Mouse (Mus musculus): ENCODE data around the gene Gpatch8. TPM values are rescaled to one million over a fixed set of nuclear protein-coding genes. Genes with fewer than 3 reads are reported as not detected.

The Gpatch8 gene
- polyA plus RNA-seq, 1 experiment from 2014 or later: 43.4 TPM

DNA sequence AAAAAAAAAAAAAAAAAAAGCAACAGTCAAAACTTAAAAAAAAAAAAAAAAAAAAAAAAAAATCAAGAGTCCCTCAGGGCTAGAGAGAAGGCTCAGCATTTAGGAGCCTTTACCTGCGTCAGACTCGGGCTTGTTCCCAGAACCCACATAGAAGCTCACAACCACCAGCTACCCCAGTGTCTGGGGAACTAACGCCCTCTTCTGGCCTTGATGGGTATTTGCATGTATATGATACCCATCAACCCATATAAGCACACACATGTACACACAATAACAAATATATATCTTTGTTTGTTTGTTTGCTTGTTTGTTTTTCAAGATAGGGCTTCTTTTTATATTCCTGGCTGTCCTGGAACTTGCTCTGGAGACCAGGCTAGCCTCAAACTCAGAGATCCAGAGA is 31.4 kb upstream of the Gpatch8 start:
- Histone ChIP-seq H3K27me3 (ENCODE audit: control insufficient read depth, insufficient read depth, low read length) (no peaks in the 10 kb centered on the region), H3K9ac (replicated peaks; ENCODE audit: low read length) (no peak overlapping the region), H3K4me1 (ENCODE audit: control insufficient read depth, insufficient read depth, low read length) (peaks cover 4% of the 10 kb centered on the region), H3K9me3 (replicated peaks; ENCODE audit: control insufficient read depth, low read length) (no peaks in the 10 kb centered on the region), H3K4me2 (ENCODE audit: low read depth, low read length) (no peak overlapping the region), H3K4me3 (ENCODE audit: low read depth, low read length) (no peak overlapping the region), H3K27ac (replicated peaks; ENCODE audit: low read depth, low read length) (no peak overlapping the region), H3K36me3 (replicated peaks; ENCODE audit: control insufficient read depth, insufficient read depth, low read depth, low read length) (no peaks in the 10 kb centered on the region)
- DNase-seq (ENCODE audit: low spot score) (no peak), ATAC-seq (replicated peaks; ENCODE audit: insufficient number of reproducible peaks, low FRiP score, low TSS enrichment, low read depth) (no peak)
- WGBS: 76% methylated on average over 3 of the region's 3 CpGs

DNA sequence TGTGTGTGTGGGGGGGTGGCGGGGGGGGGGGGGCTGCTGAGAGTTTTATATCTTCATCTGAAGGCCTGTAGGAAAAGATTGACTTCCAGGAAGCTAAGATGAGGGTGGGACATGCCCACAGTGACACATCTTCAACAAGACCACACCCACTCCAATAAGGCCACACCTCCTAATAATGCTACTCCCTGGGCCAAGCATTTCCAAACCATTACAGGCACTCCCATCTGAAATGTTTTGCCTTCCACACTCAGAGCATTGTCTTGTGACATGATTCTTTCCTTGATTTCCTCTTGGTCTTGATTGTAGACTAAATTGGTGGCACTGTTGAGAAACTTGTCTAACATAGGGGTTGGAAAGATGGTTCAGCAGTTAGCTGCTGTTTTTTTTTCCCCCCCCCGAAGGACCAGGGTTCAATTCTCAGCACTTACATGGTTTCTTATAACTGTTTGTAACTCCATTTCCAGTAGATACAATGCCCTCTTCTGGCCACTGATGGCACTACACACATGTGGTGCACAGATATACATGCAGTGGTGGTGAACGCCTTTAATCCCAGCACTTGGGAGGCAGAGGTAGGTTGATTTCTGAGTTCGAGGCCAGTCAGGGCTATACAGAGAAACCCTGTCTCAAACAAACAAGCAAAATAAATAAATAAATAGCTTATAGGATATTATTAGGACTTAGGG is 30.4 kb upstream of the Gpatch8 start:
- Histone ChIP-seq H3K4me2 (ENCODE audit: low read depth, low read length) (no peak overlapping the region), H3K27me3 (ENCODE audit: control insufficient read depth, insufficient read depth, low read length) (no peaks in the 10 kb centered on the region), H3K9ac (replicated peaks; ENCODE audit: low read length) (no peak overlapping the region), H3K4me3 (ENCODE audit: low read depth, low read length) (no peak overlapping the region), H3K4me1 (ENCODE audit: control insufficient read depth, insufficient read depth, low read length) (peaks cover 7% of the 10 kb centered on the region), H3K36me3 (replicated peaks; ENCODE audit: control insufficient read depth, insufficient read depth, low read depth, low read length) (no peaks in the 10 kb centered on the region), H3K9me3 (replicated peaks; ENCODE audit: control insufficient read depth, low read length) (no peaks in the 10 kb centered on the region), H3K27ac (replicated peaks; ENCODE audit: low read depth, low read length) (no peak overlapping the region)
- WGBS: 91% methylated on average over 4 of the region's 4 CpGs
- ATAC-seq (replicated peaks; ENCODE audit: insufficient number of reproducible peaks, low FRiP score, low TSS enrichment, low read depth): no peak
- DNase-seq (ENCODE audit: low spot score): no peak

GRCm38 (mm10) chr11:102582736-102583135 is 26.5 kb upstream of the Gpatch8 start:
- 6% methylated on average over 5 of the region's 5 CpGs for whole genome bisulfite sequencing
- H3K27me3 ChIP-seq (ENCODE audit: control insufficient read depth, insufficient read depth, low read length): no peaks in the 10 kb centered on the region
- no peak overlapping the region for H3K9ac ChIP-seq (replicated peaks; ENCODE audit: low read length)
- no peak for DNase-seq (ENCODE audit: low spot score)
- no peak overlapping the region for H3K4me2 ChIP-seq (ENCODE audit: low read depth, low read length)
- no peak overlapping the region for H3K27ac ChIP-seq (replicated peaks; ENCODE audit: low read depth, low read length)
- no peaks in the 10 kb centered on the region for H3K36me3 ChIP-seq (replicated peaks; ENCODE audit: control insufficient read depth, insufficient read depth, low read depth, low read length)
- no peaks in the 10 kb centered on the region for H3K9me3 ChIP-seq (replicated peaks; ENCODE audit: control insufficient read depth, low read length)
- H3K4me1 ChIP-seq (ENCODE audit: control insufficient read depth, insufficient read depth, low read length): peaks cover 9% of the 10 kb centered on the region
- H3K4me3 ChIP-seq (ENCODE audit: low read depth, low read length): no peak overlapping the region
- ATAC-seq (replicated peaks; ENCODE audit: insufficient number of reproducible peaks, low FRiP score, low TSS enrichment, low read depth): no peak

DNA sequence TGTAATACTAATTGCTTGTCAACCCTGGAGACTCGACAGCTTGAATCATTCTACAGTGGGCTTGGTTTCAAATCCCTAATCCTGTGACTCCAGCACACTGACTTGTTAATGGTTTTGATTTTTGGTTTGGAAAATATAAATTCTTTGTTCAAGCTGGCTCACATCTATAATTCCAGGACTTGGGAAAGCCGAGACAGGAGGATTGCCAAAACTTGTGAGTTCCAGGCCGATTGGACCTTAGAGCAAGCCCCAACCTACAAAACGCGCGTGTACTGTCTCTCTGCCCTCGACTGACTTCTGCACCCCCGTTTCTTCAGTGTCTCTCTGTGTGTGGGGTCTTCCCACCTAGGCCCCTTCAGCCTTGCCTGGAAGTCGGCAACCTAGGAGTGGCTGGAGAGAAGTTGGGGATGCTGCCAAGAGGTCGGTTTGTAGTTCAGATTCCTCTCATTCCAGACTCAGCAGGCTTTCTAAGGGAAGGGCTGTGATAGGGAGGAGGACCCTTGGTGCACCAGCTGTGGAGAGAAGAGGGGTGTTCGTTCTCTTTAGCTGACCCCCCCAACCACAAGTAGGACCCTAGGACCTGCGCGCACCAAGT is 25.9 kb upstream of the Gpatch8 start:
- peak; percentile 21 for DNase-seq (ENCODE audit: low spot score)
- H3K27ac ChIP-seq (replicated peaks; ENCODE audit: low read depth, low read length): no peak overlapping the region
- 16% methylated on average over 13 of the region's 13 CpGs for WGBS
- H3K9me3 ChIP-seq (replicated peaks; ENCODE audit: control insufficient read depth, low read length): no peaks in the 10 kb centered on the region
- no peak overlapping the region for H3K9ac ChIP-seq (replicated peaks; ENCODE audit: low read length)
- no peaks in the 10 kb centered on the region for H3K27me3 ChIP-seq (ENCODE audit: control insufficient read depth, insufficient read depth, low read length)
- H3K4me2 ChIP-seq (ENCODE audit: low read depth, low read length): no peak overlapping the region
- H3K4me1 ChIP-seq (ENCODE audit: control insufficient read depth, insufficient read depth, low read length): peaks cover 9% of the 10 kb centered on the region
- ATAC-seq (replicated peaks; ENCODE audit: insufficient number of reproducible peaks, low FRiP score, low TSS enrichment, low read depth): no peak
- H3K4me3 ChIP-seq (ENCODE audit: low read depth, low read length): no peak overlapping the region
- no peaks in the 10 kb centered on the region for H3K36me3 ChIP-seq (replicated peaks; ENCODE audit: control insufficient read depth, insufficient read depth, low read depth, low read length)

DNA sequence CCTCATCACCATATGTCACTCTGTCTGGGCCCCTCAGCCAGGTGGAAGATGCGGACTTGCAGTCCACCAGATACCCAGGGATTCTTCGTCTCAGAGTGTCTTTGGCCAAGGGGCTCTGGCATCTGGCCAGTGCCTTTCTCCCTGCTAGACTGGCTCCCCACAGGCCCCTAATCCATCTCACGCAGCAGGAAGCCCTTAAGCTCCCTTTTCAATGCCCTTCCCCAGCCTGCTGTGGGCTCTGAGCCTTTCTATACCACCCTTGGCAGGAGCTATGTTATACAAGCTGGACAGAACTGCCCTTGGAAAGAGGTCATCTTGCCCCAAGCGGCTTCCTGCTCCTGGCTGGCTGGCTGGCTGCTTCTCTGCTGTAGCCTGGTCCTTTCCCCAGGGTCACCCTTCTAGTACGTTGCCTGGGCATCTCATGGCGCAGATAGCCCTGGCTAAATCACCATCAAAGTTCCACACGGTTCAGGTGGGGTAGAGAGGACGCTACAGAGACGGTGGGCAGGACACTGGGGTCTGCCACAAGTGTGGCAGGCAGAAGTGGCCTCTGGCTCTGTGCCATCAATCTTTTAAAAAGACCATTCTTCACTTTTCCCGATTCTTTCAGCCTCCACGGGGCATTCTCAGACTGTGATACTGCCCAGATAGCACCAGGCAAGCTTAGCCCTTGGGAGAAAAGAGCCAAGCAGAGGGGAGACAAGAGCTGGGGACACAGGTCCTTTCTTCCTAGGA is 25.3 kb upstream of the Gpatch8 start:
- Histone ChIP-seq H3K9me3 (replicated peaks; ENCODE audit: control insufficient read depth, low read length) (no peaks in the 10 kb centered on the region), H3K9ac (replicated peaks; ENCODE audit: low read length) (no peak overlapping the region), H3K27ac (replicated peaks; ENCODE audit: low read depth, low read length) (no peak overlapping the region), H3K4me2 (ENCODE audit: low read depth, low read length) (no peak overlapping the region), H3K27me3 (ENCODE audit: control insufficient read depth, insufficient read depth, low read length) (no peaks in the 10 kb centered on the region), H3K36me3 (replicated peaks; ENCODE audit: control insufficient read depth, insufficient read depth, low read depth, low read length) (no peaks in the 10 kb centered on the region), H3K4me3 (ENCODE audit: low read depth, low read length) (no peak overlapping the region), H3K4me1 (ENCODE audit: control insufficient read depth, insufficient read depth, low read length) (peaks cover 9% of the 10 kb centered on the region)
- no peak for ATAC-seq (replicated peaks; ENCODE audit: insufficient number of reproducible peaks, low FRiP score, low TSS enrichment, low read depth)
- WGBS: 15% methylated on average over 11 of the region's 11 CpGs
- peak; percentile 12 for DNase-seq (ENCODE audit: low spot score)

DNA sequence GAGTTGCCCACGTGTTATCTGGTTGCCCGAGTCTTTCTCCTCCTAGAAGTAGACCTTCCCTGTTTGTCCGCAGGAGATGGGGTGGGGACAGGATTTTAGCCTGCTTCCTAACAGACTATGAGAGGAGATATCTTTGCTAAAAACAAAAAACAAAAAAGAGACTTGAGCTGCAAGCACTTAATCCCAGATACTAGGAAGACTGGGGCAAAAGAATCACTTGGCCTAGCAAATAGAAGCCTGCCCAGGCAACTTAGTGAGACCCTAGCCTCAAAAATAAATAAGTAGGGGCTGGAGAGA is 23.8 kb upstream of the Gpatch8 start:
- peak overlapping the region; percentile 86 for H3K27ac ChIP-seq (replicated peaks; ENCODE audit: low read depth, low read length)
- peak overlapping the region; percentile 66 for H3K9ac ChIP-seq (replicated peaks; ENCODE audit: low read length)
- ATAC-seq (replicated peaks; ENCODE audit: insufficient number of reproducible peaks, low FRiP score, low TSS enrichment, low read depth) (no peak), DNase-seq (ENCODE audit: low spot score) (no peak)
- H3K9me3 ChIP-seq (replicated peaks; ENCODE audit: control insufficient read depth, low read length): no peaks in the 10 kb centered on the region
- H3K4me1 ChIP-seq (ENCODE audit: control insufficient read depth, insufficient read depth, low read length): peaks cover 9% of the 10 kb centered on the region
- 41% methylated on average over 3 of the region's 3 CpGs for WGBS
- H3K4me3 ChIP-seq (ENCODE audit: low read depth, low read length): peak overlapping the region; percentile 30
- H3K27me3 ChIP-seq (ENCODE audit: control insufficient read depth, insufficient read depth, low read length): no peaks in the 10 kb centered on the region
- H3K36me3 ChIP-seq (replicated peaks; ENCODE audit: control insufficient read depth, insufficient read depth, low read depth, low read length): no peaks in the 10 kb centered on the region
- H3K4me2 ChIP-seq (ENCODE audit: low read depth, low read length): peak overlapping the region; percentile 47

- ATAC-seq (replicated peaks; ENCODE audit: insufficient number of reproducible peaks, low FRiP score, low TSS enrichment, low read depth) (peak; percentile 75), DNase-seq (ENCODE audit: low spot score) (peak; percentile 66)
- peak within 1 kb of the TSS; percentile 66 for H3K9ac ChIP-seq (replicated peaks; ENCODE audit: low read length)
- H3K27me3 ChIP-seq (ENCODE audit: control insufficient read depth, insufficient read depth, low read length): no peaks in the 10 kb centered on the region
- H3K4me2 ChIP-seq (ENCODE audit: low read depth, low read length): peak within 1 kb of the TSS; percentile 47
- peaks cover 9% of the 10 kb centered on the region for H3K4me1 ChIP-seq (ENCODE audit: control insufficient read depth, insufficient read depth, low read length)
- 8% methylated on average over 23 of the region's 23 CpGs for WGBS
- H3K27ac ChIP-seq (replicated peaks; ENCODE audit: low read depth, low read length): peak within 1 kb of the TSS; percentile 86
- H3K9me3 ChIP-seq (replicated peaks; ENCODE audit: control insufficient read depth, low read length): no peaks in the 10 kb centered on the region
- peak within 1 kb of the TSS; percentile 30 for H3K4me3 ChIP-seq (ENCODE audit: low read depth, low read length)
- no peaks in the 10 kb centered on the region for H3K36me3 ChIP-seq (replicated peaks; ENCODE audit: control insufficient read depth, insufficient read depth, low read depth, low read length)
These were observed 23.2 kb upstream of the Gpatch8 start, which contains the start of gene Gm11627 for GRCm38 (mm10) chr11:102579165-102580033. Gene Gm11627, minus strand, starts transcription at chr11:102579461.
